Mouse (Mus musculus) ES-Bruce4 (cell line): ENCODE results near the gene Kcnj9. TPM values are rescaled to one million over a fixed set of nuclear protein-coding genes. Genes with fewer than 3 reads are reported as not detected.
A peak's percentile ranks its signal among the peaks of the same experiment; 100 is the strongest.

Source experiments
- H3K27ac ChIP-seq: 2 replicates; pipeline ENCODE4 v1.5.1; 2012; ENCODE audit warnings: low read length, inconsistent platforms; ENCODE audit not compliant: insufficient read depth
- H3K27me3 ChIP-seq: 2 replicates; pipeline ENCODE4 v1.6.1; 2012; ENCODE audit warnings: mild to moderate bottlenecking, low read length, inconsistent platforms; ENCODE audit not compliant: control insufficient read depth, poor library complexity, insufficient read depth, severe bottlenecking
- H3K36me3 ChIP-seq: 2 replicates; pipeline ENCODE4 v1.6.1; 2012; ENCODE audit warnings: inconsistent platforms, mild to moderate bottlenecking, low read length, moderate library complexity; ENCODE audit not compliant: control insufficient read depth, poor library complexity, insufficient read depth, severe bottlenecking
- H3K4me1 ChIP-seq: one replicate; pipeline ENCODE4 v1.8.1; 2011; ENCODE audit warnings: low read length; ENCODE audit not compliant: control insufficient read depth, insufficient read depth
- H3K4me3 ChIP-seq: 2 replicates; pipeline ENCODE4 v1.5.1; 2011; ENCODE audit warnings: low read depth, mild to moderate bottlenecking, low read length
- H3K9ac ChIP-seq: 2 replicates; pipeline ENCODE4 v1.6.1; 2012; ENCODE audit warnings: low read depth, mild to moderate bottlenecking, inconsistent platforms; ENCODE audit not compliant: poor library complexity, severe bottlenecking
- H3K9me3 ChIP-seq: replicated peaks from 2 replicates; pipeline ENCODE4 v1.6.1; 2012; ENCODE audit warnings: mild to moderate bottlenecking, low read length, inconsistent platforms; ENCODE audit not compliant: control insufficient read depth, poor library complexity, insufficient read depth, severe bottlenecking
- CTCF ChIP-seq: IDR thresholded peaks from one replicate; pipeline ENCODE4 v1.8.1; 2011; ENCODE audit warnings: low read depth, low read length
- EP300 ChIP-seq: IDR thresholded peaks from 2 replicates; pipeline ENCODE4 v1.6.1; 2011; ENCODE audit warnings: low read depth, low read length; ENCODE audit not compliant: insufficient read depth
- POLR2A ChIP-seq: IDR thresholded peaks from one replicate; pipeline ENCODE4 v1.8.1; 2011; ENCODE audit warnings: low read length; ENCODE audit not compliant: insufficient read depth
- polyA plus RNA-seq: library from polyadenylated mRNA; stranded (reverse); fragments of >200 nt; gene quantifications from 2 replicates; pipeline ENCODE4 v1.2.4, GENCODE M21; 2011; ENCODE audit warnings: low read depth; ENCODE audit not compliant: missing spikeins, insufficient read depth, insufficient read length

The Kcnj9 gene
- polyA plus RNA-seq, 1 experiment: not detected

- no peaks in the 10 kb centered on the region for H3K27me3 ChIP-seq
- H3K27ac ChIP-seq: no peak overlapping the region
- TF ChIP-seq EP300 (no peak), POLR2A (no peak), CTCF (no peak)
- no peak overlapping the region for H3K9ac ChIP-seq
- H3K36me3 ChIP-seq: no peaks in the 10 kb centered on the region
- no peaks in the 10 kb centered on the region for H3K4me1 ChIP-seq
- no peaks in the 10 kb centered on the region for H3K9me3 ChIP-seq
- H3K4me3 ChIP-seq: no peak overlapping the region
Observed at GRCm38 (mm10) chr1:172329616-172330015, 498 bp upstream of the Kcnj9 start.

- Histone ChIP-seq H3K36me3 (no peaks in the 10 kb centered on the region), H3K27ac (no peak overlapping the region), H3K27me3 (no peaks in the 10 kb centered on the region), H3K9ac (no peak overlapping the region), H3K9me3 (no peaks in the 10 kb centered on the region), H3K4me1 (no peaks in the 10 kb centered on the region), H3K4me3 (no peak overlapping the region)
- TF ChIP-seq POLR2A (no peak), CTCF (no peak), EP300 (no peak)
Observed at GRCm38 (mm10) chr1:172328461-172328860, 657 bp downstream of the Kcnj9 start.

- no peak overlapping the region for H3K27ac ChIP-seq
- TF ChIP-seq EP300: no peak
- no peak for TF ChIP-seq CTCF
- TF ChIP-seq POLR2A: no peak
- no peak overlapping the region for H3K9ac ChIP-seq
- H3K27me3 ChIP-seq: no peaks in the 10 kb centered on the region
- no peaks in the 10 kb centered on the region for H3K9me3 ChIP-seq
- no peak overlapping the region for H3K4me3 ChIP-seq
- H3K36me3 ChIP-seq: no peaks in the 10 kb centered on the region
- H3K4me1 ChIP-seq: no peaks in the 10 kb centered on the region
Observed at GRCm38 (mm10) chr1:172328041-172328440, 1.1 kb downstream of the Kcnj9 start.

GRCm38 (mm10) chr1:172327206-172328001 lies 1.7 kb downstream of the Kcnj9 start:
- Histone ChIP-seq H3K27ac (no peak overlapping the region), H3K36me3 (no peaks in the 10 kb centered on the region), H3K27me3 (no peaks in the 10 kb centered on the region), H3K4me3 (no peak overlapping the region), H3K9me3 (no peaks in the 10 kb centered on the region), H3K4me1 (no peaks in the 10 kb centered on the region), H3K9ac (no peak overlapping the region)
- TF ChIP-seq CTCF: no peak
- no peak for TF ChIP-seq EP300
- no peak for TF ChIP-seq POLR2A

- H3K27me3 ChIP-seq: no peaks in the 10 kb centered on the region
- no peak overlapping the region for H3K27ac ChIP-seq
- peak overlapping the region; percentile 67 for H3K4me3 ChIP-seq
- H3K9ac ChIP-seq: peak overlapping the region; percentile 19
- no peaks in the 10 kb centered on the region for H3K36me3 ChIP-seq
- H3K9me3 ChIP-seq: no peaks in the 10 kb centered on the region
- no peak for TF ChIP-seq EP300
- no peak for TF ChIP-seq POLR2A
- no peak for TF ChIP-seq CTCF
- H3K4me1 ChIP-seq: no peaks in the 10 kb centered on the region
Observed at GRCm38 (mm10) chr1:172326684-172327083, 2.4 kb downstream of the Kcnj9 start.

- H3K4me1 ChIP-seq: no peaks in the 10 kb centered on the region
- no peak for TF ChIP-seq EP300
- TF ChIP-seq POLR2A: no peak
- TF ChIP-seq CTCF: peak; percentile 84
- H3K27ac ChIP-seq: no peak overlapping the region
- H3K4me3 ChIP-seq: peak overlapping the region; percentile 67
- H3K36me3 ChIP-seq: no peaks in the 10 kb centered on the region
- H3K9me3 ChIP-seq: no peaks in the 10 kb centered on the region
- H3K9ac ChIP-seq: peak overlapping the region; percentile 19
- H3K27me3 ChIP-seq: no peaks in the 10 kb centered on the region
Observed at GRCm38 (mm10) chr1:172325680-172326535, 3.2 kb downstream of the Kcnj9 start.
